Mouse (Mus musculus) lung, postnatal 0 days (tissue): ENCODE measurements around the gene Yipf2.

ENCODE experiments used
- CTCF ChIP-seq: IDR thresholded peaks from 2 replicates; pipeline ENCODE4 v1.5.1; 2016; ENCODE audit warnings: antibody characterized with exemption, mild to moderate bottlenecking
- EP300 ChIP-seq: IDR thresholded peaks from 2 replicates; pipeline ENCODE4 v1.6.1; 2016; ENCODE audit warnings: antibody characterized with exemption, mild to moderate bottlenecking, control low read depth

GRCm38 (mm10) chr9:21556996-21557395, 35.6 kb downstream of the Yipf2 start:
- TF ChIP-seq CTCF (no peak), EP300 (no peak)
